Mouse (Mus musculus) retina, adult 2 months (tissue): ENCODE measurements around the gene Cd63.

Experiments
- DNase-seq: peaks from one replicate; pipeline ENCODE4 v3.0.0-alpha.2; 2012; ENCODE audit warnings: low read depth, low spot score

The Cd63 gene

GRCm38 (mm10) chr10:128904812-128905211, 4.0 kb downstream of the Cd63 start:
- DNase-seq, result no peak

GRCm38 (mm10) chr10:128908778-128909448, 8.1 kb downstream of the Cd63 start:
- DNase-seq, result no peak

GRCm38 (mm10) chr10:128909567-128910028, 8.8 kb downstream of the Cd63 start:
- peak; percentile 55 for DNase-seq

GRCm38 (mm10) chr10:128910066-128910841, 9.5 kb downstream of the Cd63 start:
- no peak for DNase-seq

GRCm38 (mm10) chr10:128911430-128911829, 10.6 kb downstream of the Cd63 start:
- no peak for DNase-seq

- DNase-seq, result no peak
Measured at GRCm38 (mm10) chr10:128912268-128912667, 11.5 kb downstream of the Cd63 start.

- DNase-seq, result no peak
Measured at GRCm38 (mm10) chr10:128912791-128913190, 12.0 kb downstream of the Cd63 start.

GRCm38 (mm10) chr10:128913219-128913618, 12.4 kb downstream of the Cd63 start:
- peak; percentile 76 for DNase-seq

GRCm38 (mm10) chr10:128913696-128914095, 12.9 kb downstream of the Cd63 start:
- DNase-seq, result no peak

- no peak for DNase-seq
Measured at GRCm38 (mm10) chr10:128915550-128915949, 14.8 kb downstream of the Cd63 start.

GRCm38 (mm10) chr10:128916665-128917064, 15.9 kb downstream of the Cd63 start:
- DNase-seq, result no peak

- DNase-seq, result no peak
Measured at GRCm38 (mm10) chr10:128917400-128917799, 16.6 kb downstream of the Cd63 start.

- no peak for DNase-seq
Measured at GRCm38 (mm10) chr10:128918246-128918645, 17.5 kb downstream of the Cd63 start.

- DNase-seq, result no peak
Measured at GRCm38 (mm10) chr10:128919203-128919631, 18.4 kb downstream of the Cd63 start.

- DNase-seq, result no peak
Measured at GRCm38 (mm10) chr10:128919966-128920365, 19.2 kb downstream of the Cd63 start.

GRCm38 (mm10) chr10:128920736-128921161, 20.0 kb downstream of the Cd63 start:
- no peak for DNase-seq

GRCm38 (mm10) chr10:128921251-128921650, 20.5 kb downstream of the Cd63 start:
- no peak for DNase-seq

- DNase-seq, result no peak
Measured at GRCm38 (mm10) chr10:128921883-128922821, 21.4 kb downstream of the Cd63 start.

- DNase-seq, result no peak
Measured at GRCm38 (mm10) chr10:128922822-128923012, 21.9 kb downstream of the Cd63 start, which contains the start of gene Rdh5. TSS of gene Rdh5 (minus strand) at chr10:128922888.

- peak; percentile 91 for DNase-seq
Measured at GRCm38 (mm10) chr10:128923013-128923691, 22.4 kb downstream of the Cd63 start.

GRCm38 (mm10) chr10:128923935-128924334, 23.1 kb downstream of the Cd63 start, which contains the start of gene Bloc1s1:
TSS of gene Bloc1s1 (minus strand) at chr10:128924035.
- no peak for DNase-seq
